Mouse (Mus musculus): ENCODE results near the gene Cep295nl. TPM values are rescaled to one million over a fixed set of nuclear protein-coding genes. Genes with fewer than 3 reads are reported as not detected.
"Not testable (repeated sequence)": the region's sequence is repeated elsewhere in the genome, so short reads cannot be mapped to it uniquely, and the experiment has no call there.

Gene Cep295nl
- total RNA-seq (2021), result 0.67 and 1.7 TPM in 2 replicates
- long read RNA-seq, experiment 1, result 0 reads
- long read RNA-seq, experiment 2, result 0 reads

- DNase-seq, result no peak
Observed at GRCm38 (mm10) chr11:118342400-118342981, at the start of gene Cep295nl. Gene Cep295nl (minus strand): TSS chr11:118342500.

DNA sequence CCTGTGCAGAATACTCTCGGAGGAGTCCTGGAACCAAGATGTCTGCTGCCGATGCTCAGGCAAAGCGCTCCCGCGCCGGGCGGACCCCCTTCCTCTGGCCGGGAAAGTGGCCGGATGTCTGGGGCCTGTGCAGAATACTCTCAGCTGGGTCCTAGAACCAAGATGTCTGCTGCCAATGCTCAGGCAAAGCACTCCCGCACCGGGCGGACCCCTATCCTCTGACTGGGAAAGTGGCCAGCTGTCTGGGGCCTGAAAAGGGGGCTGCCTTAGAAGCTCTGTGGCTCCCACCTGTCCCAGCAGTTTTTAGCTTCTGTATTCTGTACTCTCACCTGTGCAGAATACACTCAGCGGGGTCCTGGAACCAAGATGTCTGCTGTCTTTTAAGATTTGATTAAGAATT lies 45.5 kb upstream of the Cep295nl start:
- not testable (repeated sequence) for DNase-seq

DNA sequence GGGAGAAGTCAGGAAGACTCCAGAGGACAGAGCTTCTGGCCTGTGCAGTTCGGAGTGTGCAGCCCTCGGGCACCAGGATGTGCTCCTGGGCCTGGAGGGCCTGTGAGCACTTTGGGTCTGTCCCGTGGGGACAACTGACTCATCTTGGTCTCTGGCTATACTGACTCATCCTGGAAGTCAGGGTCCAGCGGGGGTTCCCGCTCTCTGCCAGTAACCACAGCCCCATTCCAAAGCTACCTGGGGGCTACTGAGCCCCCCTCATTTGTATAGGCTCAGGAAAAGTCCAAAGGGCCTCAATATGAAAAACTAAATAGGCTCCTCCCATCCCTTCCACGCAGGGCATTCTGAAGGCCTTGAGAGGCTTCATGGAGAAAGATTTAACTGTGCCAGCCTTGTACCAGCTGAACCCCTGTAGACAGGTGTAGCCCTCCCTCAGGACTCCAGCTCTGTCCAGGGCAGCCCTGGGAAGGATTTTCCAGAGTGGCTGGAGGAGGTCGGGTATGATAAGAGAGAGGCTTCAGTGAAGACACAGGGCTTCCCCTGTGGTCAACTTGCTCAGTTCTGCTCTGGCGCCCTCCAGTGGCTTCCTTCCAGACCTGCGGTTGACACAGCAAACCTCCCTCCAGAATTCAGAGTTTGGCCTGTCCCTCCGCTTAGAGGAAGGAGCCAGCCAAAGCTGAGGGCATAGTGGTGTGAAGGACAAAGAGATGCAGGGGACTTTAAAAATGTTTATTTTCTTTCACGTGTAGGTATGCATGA lies 37.1 kb upstream of the Cep295nl start:
- DNase-seq, result peak; percentile 93

DNA sequence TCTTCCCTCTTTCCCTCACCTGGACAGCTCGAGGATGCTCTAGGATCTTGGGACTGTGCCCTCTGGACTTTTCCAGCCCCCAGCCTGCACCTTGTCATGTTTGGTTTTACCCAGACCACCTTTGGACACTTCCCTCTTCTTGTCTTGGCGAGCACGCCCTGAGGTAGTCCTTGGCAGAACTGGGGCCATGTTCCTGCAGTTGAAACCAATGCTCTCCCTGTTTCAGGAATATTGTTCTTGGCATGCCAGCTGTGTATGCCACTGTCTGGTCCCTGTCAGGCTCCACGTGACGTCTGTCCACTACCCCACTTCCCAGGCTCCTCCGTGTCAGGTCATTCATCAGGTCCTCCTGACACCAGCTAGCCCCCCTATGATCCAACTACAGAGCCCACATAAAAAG lies 36.4 kb upstream of the Cep295nl start:
- DNase-seq, result no peak

DNA sequence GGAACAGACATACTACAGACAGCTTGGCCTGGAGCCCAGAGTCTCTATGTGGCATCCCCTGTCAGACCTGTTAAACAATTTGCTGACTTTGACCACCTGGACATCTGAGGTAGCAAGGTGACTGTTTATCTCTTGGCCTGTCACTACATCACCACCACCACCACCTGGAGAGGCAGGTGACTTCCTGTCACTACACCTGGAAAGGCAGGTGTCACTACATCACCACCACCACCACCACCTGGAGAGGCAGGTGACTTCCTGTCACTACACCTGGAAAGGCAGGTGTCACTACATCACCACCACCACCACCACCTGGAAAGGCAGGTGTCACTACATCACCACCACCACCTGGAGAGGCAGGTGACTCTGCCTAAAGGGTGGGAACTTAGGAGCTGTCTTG lies 34.0 kb upstream of the Cep295nl start:
- not testable (repeated sequence) for DNase-seq

GRCm38 (mm10) chr11:118375881-118376280 lies 33.6 kb upstream of the Cep295nl start:
- DNase-seq, result peak; percentile 63

DNA sequence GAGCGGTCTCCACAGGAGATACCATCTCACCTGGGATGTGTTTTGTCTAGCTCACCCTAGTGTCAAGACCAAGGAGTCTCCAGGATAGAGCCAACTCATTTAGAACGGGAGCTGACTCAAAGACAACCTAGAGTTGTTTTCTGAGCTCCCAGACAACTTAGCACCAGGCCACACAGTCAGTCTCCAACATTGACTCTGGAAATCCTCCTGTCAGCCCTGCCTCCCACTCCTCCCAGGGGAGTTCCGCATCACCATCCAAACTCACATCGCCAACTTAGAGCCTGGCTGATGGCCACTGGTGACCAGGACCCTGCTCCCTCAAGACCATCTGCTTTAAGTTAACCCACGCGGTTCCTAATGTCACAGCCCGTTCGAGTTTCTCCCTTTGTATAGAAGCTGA lies 33.2 kb upstream of the Cep295nl start:
- no peak for DNase-seq

DNA sequence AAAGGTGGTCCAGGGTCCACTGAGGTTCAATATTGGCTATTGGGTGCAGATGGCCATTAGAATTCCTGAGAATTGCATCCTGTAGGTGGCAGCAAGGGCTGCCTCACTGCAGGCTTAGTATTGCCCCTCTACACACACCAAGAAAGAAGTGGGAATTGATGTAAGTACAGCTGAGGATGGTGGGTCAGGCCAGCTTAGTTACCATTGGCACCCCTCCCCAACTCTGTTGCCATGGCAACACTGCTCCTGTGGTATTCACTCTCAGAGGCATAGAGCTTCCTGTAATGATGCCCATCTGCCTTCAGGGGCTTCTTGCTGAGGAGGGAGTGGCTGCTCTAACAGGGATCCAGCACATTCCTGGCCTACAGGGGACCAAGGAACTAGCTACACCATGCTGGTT lies 32.7 kb upstream of the Cep295nl start:
- DNase-seq, result no peak

GRCm38 (mm10) chr11:118374506-118374905 lies 32.2 kb upstream of the Cep295nl start:
- no peak for DNase-seq

GRCm38 (mm10) chr11:118372641-118373040 lies 30.3 kb upstream of the Cep295nl start:
- DNase-seq, result no peak

DNA sequence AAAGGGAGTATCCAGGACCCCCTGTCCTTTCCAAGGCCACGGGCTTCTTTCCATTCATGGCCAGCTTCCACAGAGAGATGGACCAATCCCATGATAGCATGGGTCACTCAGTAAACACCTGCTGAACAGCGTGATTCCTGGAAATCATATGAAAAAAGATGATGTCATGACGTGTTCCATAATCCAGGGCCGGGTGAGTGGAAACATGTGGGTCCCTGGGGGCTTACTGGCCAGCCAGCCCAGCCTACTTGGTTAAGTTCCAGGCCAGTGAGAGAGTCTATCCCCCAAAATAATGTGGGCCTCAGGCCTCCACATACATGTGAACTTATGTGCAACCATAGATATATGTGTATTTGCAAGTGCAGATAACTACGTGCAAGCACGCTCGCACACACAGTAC lies 29.6 kb upstream of the Cep295nl start:
- no peak for DNase-seq

DNA sequence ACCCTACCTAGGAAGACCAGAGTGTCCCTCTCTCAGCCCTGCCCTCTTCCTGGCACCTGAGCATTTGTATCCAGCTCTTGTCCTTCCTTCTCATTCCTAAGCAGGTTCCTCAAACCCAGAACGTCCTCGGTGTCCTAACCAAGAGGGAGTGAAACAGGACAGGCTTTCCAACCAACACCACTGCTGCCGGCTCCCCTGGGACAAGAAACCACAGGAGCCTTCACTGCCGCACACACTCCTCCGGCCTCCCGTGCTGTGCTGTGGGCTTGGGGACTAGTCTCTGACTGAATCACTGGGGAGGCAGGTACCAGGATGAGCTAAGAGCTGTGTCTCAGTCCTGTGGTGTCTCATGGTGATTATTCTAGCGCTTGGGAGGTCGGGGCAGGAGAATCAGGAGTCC lies 27.4 kb upstream of the Cep295nl start:
- DNase-seq, result no peak

GRCm38 (mm10) chr11:118369251-118369650 lies 27.0 kb upstream of the Cep295nl start:
- no peak for DNase-seq

- no peak for DNase-seq
Observed at GRCm38 (mm10) chr11:118368330-118368729, 26.0 kb upstream of the Cep295nl start.

DNA sequence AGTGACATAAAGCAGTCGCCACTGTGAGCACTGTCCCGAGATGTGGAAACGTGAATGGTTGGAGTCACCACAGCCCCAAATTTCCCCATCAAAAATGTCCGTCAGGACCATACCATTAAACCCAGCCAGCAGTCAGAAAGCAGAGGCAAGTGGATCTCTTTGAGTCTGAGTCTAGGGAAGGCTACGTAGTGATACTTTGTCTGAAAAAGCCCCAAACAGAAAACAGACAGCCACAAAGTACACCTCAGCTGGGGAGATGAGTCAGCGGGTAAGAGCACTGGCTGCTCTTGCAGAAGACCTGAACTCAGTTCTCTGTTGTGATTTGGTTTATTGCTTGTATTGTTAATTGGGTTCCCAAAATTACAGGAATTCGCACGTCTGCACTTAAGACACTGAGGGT lies 24.3 kb upstream of the Cep295nl start:
- no peak for DNase-seq

- no peak for DNase-seq
Observed at GRCm38 (mm10) chr11:118366108-118366507, 23.8 kb upstream of the Cep295nl start.

GRCm38 (mm10) chr11:118365171-118365570 lies 22.9 kb upstream of the Cep295nl start:
- DNase-seq, result peak; percentile 58

DNA sequence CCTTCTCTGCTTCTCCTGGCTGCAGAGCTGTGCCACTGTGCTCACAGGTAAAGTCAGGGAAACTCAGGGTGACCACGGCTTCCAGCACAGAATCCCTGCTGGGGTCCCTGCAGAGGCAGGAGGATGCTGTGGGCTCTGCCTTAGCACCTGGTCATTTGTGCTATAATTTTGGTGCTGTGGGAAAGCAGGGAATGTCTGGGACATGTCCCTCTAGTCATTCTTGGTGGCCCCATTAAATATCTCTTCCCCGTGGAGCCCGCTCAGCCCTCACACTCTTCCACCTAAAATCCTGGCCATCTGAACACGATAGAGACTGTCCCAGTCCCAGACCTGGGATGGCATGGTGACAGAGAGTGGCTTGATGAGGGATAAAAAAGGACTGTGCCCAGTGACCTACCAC lies 21.7 kb upstream of the Cep295nl start:
- peak; percentile 2 for DNase-seq

DNA sequence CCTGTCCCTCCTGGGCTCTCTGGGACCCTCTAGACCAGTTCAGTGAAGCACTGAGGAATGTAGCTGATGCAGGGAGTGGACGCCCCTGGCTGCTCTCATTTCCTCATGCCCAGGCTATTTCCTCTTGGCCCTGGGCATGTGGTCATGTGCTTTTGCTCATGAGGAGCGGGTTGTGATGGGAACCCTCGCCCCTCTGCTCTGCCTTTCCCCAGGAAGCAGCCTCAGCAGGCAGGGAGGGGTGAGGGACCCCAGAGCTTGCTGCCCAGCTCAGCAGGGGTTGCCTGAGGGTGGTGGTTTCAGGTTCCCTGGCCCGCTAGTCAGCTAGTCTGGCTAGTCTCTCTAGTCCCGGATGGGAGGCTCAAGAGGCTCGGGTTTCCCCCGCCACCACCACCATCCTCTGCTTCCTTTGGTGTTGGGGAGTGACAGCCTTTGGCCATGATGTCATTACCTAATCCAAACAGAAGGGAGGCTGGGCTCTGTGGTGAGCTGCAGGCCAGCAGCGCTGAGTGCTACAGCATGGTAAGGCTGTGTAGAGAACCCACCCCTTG lies 20.7 kb upstream of the Cep295nl start:
- peak; percentile 37 for DNase-seq

DNA sequence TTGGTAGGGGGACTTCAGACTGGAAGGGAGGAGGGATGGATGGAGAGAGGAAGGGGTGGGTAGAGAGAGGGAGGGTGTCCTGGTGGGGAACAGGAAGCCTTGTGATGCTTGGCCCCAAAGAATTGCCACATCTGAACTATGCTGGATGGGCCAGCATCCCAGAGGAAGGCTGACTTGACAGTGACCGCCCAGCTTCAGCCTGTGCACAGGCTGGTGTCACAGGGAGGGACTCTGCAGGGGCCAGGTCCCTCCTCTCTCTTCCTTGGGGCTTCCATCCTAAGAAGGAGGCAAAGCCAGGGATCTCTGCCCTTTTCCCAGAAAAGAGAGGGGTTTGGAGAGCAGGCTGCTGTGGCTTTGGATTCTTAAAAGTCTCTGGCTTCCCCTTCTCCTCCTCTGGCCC lies 20.2 kb upstream of the Cep295nl start:
- DNase-seq, result peak; percentile 9

GRCm38 (mm10) chr11:118360907-118361341 lies 18.6 kb upstream of the Cep295nl start:
- DNase-seq, result no peak

- DNase-seq, result no peak
Observed at GRCm38 (mm10) chr11:118360491-118360890, 18.2 kb upstream of the Cep295nl start.

DNA sequence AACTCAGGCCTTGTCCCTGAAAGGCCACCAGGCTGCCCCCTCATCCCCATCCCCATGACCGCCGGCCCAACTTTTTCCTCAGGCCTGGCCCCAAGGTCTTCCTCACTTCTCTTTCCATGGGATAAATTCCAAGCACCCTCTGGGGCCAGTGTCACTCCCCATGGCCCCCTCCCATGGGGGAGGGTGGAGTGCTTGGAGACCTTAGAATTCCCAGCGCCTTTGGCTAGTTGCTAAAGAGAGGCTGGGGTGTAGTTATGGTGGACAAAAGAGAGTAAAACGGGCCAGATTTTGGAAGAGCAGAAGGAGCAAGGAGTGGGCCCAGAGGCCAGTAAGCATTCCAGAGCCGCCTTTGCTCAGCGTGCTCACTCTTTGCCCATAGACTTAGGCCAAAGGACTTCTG lies 13.3 kb upstream of the Cep295nl start, which contains the start of gene Timp2:
Gene Timp2 (minus strand): TSS at position 101 of the 400 bp plus-strand sequence.
- DNase-seq, result no peak

GRCm38 (mm10) chr11:118355205-118355604 lies 12.9 kb upstream of the Cep295nl start:
- DNase-seq, result peak; percentile 93

All from adrenal gland, postnatal 14 days (tissue).